Mouse (Mus musculus) lung, postnatal 0 days (tissue): ENCODE results near the gene Smpd2.

ENCODE experiments used
- CTCF ChIP-seq: IDR thresholded peaks from 2 replicates; pipeline ENCODE4 v1.5.1; 2016; ENCODE audit warnings: antibody characterized with exemption, mild to moderate bottlenecking
- EP300 ChIP-seq: IDR thresholded peaks from 2 replicates; pipeline ENCODE4 v1.6.1; 2016; ENCODE audit warnings: antibody characterized with exemption, mild to moderate bottlenecking, control low read depth

DNA sequence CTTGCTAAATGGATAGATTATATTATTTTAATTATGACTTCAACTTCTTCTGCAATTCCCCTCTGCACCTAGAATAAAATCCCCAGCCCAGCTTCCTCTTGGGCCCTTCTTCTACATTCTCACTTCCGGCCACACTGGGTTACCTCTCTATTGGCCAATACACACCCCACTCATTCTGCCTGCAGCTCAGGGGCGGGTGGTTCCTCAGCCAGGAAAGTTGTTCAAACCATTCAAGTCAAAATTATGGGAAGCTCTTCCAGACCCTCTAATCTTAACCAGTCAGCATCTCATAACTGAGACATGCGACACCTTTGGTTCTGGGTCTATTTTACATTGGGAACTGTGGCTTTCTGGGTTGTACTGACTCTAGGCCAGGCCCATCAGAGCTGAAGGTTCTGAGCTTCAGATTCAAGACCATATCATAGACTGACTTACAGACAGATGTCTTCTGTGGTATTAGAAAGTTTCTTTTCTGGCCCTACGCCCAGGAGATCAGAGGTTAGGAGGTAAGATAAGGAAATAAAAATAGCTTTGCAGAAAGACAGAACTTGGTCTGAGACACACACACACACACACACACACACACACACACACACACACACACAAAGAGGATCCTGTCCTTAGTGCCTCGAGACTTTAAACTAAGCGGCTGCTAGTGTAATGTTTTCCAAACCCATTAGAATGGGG, 16.2 kb downstream of the Smpd2 start:
- TF ChIP-seq CTCF (no peak), EP300 (no peak)
